Mouse (Mus musculus) brain, embryonic 14.5 days (tissue): ENCODE results near the gene Pam.

Experiments
- CTCF ChIP-seq: fragments of 200-500 bp; IDR thresholded peaks from 2 replicates; pipeline ENCODE4 v1.5.1; 2012; ENCODE audit warnings: inconsistent platforms, mild to moderate bottlenecking, moderate library complexity, borderline replicate concordance; ENCODE audit not compliant: insufficient read depth, insufficient read length; ENCODE audit errors: extremely low read depth
- POLR2A ChIP-seq: fragments of 200-500 bp; IDR thresholded peaks from 2 replicates; pipeline ENCODE4 v1.6.1; 2012; ENCODE audit warnings: mild to moderate bottlenecking, inconsistent platforms, borderline replicate concordance; ENCODE audit not compliant: poor library complexity, insufficient read depth, insufficient read length, severe bottlenecking; ENCODE audit errors: extremely low read depth

DNA sequence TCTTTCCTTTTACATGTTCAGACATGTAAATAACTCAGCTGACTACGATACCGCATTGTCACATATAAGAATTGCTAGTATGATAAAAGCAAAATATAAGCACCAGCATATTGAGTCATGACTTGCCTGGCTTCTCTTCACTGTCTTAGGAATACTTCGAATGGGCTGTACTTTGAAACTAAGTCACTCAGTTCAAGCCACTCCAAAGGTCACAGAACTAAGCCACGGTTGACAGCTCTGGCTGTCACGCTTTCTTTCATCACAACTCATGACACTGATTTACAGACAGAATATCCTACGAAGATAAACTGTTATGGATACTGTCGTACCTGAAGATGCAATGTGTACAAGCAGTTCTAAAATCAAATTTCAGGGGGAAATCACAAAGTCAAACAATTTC is 168.7 kb downstream of the Pam start:
- TF ChIP-seq POLR2A, result no peak
- TF ChIP-seq CTCF, result no peak
